Mouse (Mus musculus): ENCODE data around the gene Sfn.
A peak's percentile ranks its signal among the peaks of the same experiment; 100 is the strongest.

The Sfn gene

GRCm38 (mm10) chr4:133577983-133578382 is 24.0 kb downstream of the Sfn start:
- DNase-seq (ENCODE audit: low read depth): no peak

GRCm38 (mm10) chr4:133574843-133575202 is 27.1 kb downstream of the Sfn start:
- no peak for DNase-seq (ENCODE audit: low read depth)

- DNase-seq (ENCODE audit: low read depth): peak; percentile 89
Observed at GRCm38 (mm10) chr4:133574070-133574842, 27.7 kb downstream of the Sfn start, which contains the start of gene Gpatch3. Gene Gpatch3, plus strand, starts transcription at chr4:133574745.

DNA sequence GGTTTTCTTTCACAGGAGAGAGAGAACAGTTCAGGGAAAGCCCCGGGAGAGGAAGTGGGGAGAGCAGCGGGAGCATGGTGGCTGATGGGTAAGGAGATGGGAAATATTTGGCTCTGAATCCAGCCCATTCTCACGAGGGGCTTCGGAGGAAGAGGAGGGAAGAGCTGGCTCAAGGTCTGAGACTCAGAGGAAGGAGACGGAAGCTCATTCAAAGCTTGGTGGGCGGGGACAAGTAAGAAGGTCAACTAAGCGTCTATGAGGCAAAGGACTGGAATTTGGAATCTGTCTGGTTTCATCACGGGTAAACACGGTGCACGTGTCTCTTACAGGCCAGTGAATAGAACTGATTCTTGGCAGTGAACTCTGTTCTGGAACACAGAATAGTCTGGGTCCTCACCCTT is 31.9 kb downstream of the Sfn start:
- no peak for DNase-seq (ENCODE audit: low read depth)

GRCm38 (mm10) chr4:133569291-133570065 is 32.5 kb downstream of the Sfn start:
- DNase-seq (ENCODE audit: low read depth): no peak

- DNase-seq (ENCODE audit: low read depth): no peak
Observed at GRCm38 (mm10) chr4:133567251-133567650, 34.7 kb downstream of the Sfn start.

DNA sequence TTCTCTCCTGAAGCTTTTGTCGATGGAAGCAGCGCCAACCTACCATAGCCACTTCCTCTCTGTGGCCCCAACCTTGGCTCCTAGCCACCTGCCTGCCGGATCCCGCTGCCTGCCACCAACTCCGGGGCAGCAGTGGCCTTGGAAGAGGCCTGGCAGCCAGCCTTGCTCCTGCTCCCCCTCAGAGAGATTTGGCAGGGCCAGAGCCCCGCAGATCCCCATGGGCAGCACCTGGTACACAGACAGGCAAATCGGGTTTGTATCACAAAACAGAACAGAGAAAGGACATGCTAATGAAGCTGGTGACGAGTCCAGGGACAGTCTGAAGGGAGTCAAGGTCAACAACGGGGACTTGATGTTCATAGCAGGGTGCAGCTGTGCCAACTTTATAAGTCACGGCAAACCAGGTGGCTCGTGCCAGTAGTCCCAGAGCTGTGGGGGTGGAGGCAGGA is 38.8 kb downstream of the Sfn start:
- no peak for DNase-seq (ENCODE audit: low read depth)

DNA sequence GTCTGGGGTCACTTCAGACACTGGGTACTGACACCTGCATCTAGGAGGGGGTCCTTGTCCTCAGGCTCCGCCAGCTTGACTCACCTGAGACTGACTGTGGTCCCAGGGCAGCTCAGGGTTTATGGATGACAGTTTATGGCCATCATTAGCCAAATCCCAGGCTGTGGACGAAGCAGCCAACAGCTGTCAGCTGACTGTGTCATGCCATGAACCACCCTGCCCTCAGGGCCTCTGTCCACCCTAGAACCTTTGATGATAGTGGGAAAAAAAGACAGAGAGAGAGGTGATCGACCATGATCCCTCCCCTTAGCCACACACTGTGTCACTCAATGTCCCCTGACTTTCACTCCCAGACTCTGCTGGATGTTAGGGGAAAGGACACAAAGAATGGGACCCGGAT is 40.3 kb downstream of the Sfn start:
- DNase-seq (ENCODE audit: low read depth): no peak

DNA sequence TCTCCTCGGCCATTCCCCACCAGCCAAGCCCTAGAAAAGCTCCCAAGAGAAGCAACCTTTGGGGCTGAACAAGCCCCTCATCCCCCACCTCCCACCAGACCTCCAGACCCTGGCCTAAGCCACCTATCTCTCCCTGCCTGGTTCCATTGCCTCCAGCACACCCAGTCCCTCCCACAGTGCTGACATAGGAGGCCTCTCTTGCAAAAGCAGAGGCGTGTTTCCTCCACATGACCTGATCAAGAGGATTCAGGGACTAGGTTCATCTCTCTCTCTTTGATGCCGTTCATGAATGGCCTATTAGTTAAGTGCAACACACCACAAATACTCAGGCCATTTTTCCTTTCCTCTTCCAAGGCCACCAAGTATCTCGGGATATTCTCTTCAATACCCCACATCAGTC is 42.1 kb downstream of the Sfn start:
- DNase-seq (ENCODE audit: low read depth): no peak

- DNase-seq (ENCODE audit: low read depth): no peak
Observed at GRCm38 (mm10) chr4:133557041-133557717, 44.8 kb downstream of the Sfn start.

DNA sequence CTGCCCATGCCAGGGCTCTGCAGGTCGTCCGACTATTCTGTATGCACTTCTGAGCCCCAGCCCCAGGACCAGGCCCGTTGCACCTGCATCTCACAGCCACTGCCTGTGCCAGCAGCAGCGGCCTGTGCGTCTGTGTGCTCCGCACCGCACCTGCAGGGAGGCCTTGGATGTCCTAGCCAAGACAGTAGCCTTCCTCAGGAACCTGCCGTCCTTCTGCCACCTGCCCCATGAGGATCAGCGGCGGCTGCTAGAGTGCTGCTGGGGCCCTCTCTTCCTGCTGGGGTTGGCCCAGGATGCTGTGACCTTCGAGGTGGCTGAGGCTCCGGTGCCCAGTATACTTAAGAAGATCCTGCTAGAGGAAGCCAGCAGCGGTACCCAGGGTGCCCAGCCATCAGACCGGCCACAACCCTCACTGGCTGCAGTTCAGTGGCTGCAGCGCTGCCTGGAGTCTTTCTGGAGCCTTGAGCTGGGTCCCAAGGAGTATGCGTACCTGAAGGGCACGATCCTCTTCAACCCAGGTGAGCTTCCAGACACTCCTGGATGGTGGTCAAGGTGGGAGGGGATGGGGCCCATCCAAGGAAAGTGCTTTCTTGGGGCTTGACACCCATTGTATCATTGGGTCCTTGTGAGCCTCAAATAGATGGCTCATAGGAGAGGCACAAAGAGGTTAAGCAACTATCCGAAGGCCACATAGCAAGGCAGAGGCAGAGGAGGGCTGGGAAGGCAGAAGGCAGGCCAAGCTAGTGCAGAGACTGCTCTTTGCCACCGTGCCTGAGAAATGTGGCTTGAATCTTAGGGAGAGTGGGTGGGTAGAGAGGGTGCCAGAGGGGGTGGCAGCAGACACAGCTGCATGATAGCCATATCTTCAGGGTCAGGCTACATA is 48.3 kb downstream of the Sfn start:
- DNase-seq (ENCODE audit: low read depth): no peak

GRCm38 (mm10) chr4:133552768-133553447 is 49.1 kb downstream of the Sfn start, which contains the start of gene Nr0b2:
Gene Nr0b2, plus strand, starts transcription at chr4:133553376.
- no peak for DNase-seq (ENCODE audit: low read depth)

- no peak for DNase-seq (ENCODE audit: low read depth)
Observed at GRCm38 (mm10) chr4:133552029-133552428, 49.9 kb downstream of the Sfn start.
